Mouse (Mus musculus) kidney, adult 2 months (tissue): ENCODE measurements at regions not wholly inside any gene's neighbourhood (a gene's known extent, or its start where the extent isn't known, plus 50 kb on each side); places are given as distances from the start of the nearest gene placed in this dataset.

ENCODE experiments used
- CTCF ChIP-seq: fragments of 200-500 bp; conservative IDR thresholded peaks from 2 replicates; pipeline ENCODE4 v1.5.1; 2011; ENCODE audit warnings: low read depth, mild to moderate bottlenecking, control low read depth, low read length, moderate library complexity, mixed read lengths; ENCODE audit not compliant: insufficient read depth, insufficient read length
- POLR2A ChIP-seq: fragments of 200-500 bp; IDR thresholded peaks from one replicate; pipeline ENCODE4 v1.6.1; 2011; ENCODE audit warnings: low read depth, low read length, control low read depth

GRCm38 (mm10) chr11:105507332-105507971 lies 50.9 kb upstream of the March10 start:
- TF ChIP-seq CTCF (no peak), POLR2A (no peak)
